Mouse (Mus musculus): ENCODE measurements around the gene 4930442H23Rik. TPM values are rescaled to one million over a fixed set of nuclear protein-coding genes. Genes with fewer than 3 reads are reported as not detected.

4930442H23Rik gene
- polyA plus RNA-seq (2015; fragmentation: Nextera tagmentation; extraction: Ambion mirVana): not detected in 2 replicates

GRCm38 (mm10) chr10:81183805-81184204 is at the start of gene 4930442H23Rik:
4930442H23Rik (minus strand) TSS chr10:81183849.

GRCm38 (mm10) chr10:81232580-81233225 is 49.1 kb upstream of the 4930442H23Rik start, which contains the start of gene Zfr2:
Zfr2 (plus strand) TSS chr10:81233155.

GRCm38 (mm10) chr10:81230438-81231332 is 47.0 kb upstream of the 4930442H23Rik start, which contains the start of gene Atcay:
Atcay (minus strand) TSS chr10:81230833.

GRCm38 (mm10) chr10:81201807-81202758 is 18.4 kb upstream of the 4930442H23Rik start, which contains the start of gene Nmrk2:
Nmrk2 (minus strand) TSS chr10:81202051.

DNA sequence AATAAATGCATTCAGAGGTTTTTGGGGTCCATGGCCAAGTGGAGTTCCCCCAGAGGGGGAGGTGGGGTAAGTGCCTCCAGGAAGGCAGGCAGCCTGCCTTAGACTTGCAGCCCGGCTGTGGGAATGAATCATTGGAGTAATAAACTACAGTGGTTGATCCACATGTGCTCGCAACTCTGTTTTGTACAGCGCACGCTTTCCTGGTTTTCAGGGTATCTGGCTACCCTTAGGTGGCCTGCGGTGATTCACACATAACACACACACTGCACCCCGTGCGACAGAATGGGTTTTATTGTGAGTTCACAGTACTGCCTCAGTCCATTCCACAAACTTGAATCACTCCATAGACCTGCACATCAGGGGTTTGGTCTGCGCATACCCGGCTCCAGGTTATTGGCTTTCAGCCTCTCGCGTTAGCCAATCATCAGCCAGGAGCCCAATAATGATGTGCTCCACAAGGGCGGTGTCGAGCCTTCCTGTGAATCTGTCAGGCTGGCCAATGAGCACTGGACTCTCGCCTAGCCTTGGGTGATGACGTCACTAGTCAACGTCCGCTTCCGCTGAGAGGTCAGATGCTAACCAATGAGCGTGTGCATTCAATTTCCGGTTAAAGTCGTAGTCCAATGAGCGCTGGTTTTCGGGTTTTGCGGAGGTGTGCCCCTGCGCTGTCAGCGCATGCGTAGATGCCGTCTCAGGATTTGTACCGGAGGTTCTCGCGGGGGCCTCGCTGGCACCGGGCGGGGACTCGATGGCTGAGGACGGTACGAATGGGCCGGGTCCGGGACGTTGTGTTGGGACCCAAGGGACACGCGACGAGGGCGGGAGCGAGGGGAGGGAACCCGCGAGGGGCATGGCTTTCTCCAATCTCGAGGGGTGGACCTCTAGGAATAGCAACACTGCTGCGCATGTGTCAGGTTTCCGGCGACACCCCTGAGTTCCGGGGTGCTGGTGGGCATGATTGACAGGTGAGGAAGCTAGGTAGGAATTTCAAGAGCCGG is 1.0 kb downstream of the 4930442H23Rik start, which contains the start of gene Dapk3:
Dapk3 (plus strand) TSS at position 670 of the 998 bp plus-strand sequence.

GRCm38 (mm10) chr10:81176466-81177271 is 7.0 kb downstream of the 4930442H23Rik start, which contains the start of gene Eef2:
Eef2 (plus strand) TSS chr10:81176631.

GRCm38 (mm10) chr10:81167200-81168086 is 16.2 kb downstream of the 4930442H23Rik start, which contains the start of gene Pias4:
Pias4 (minus strand) TSS chr10:81167923.

GRCm38 (mm10) chr10:81134966-81135681 is 48.5 kb downstream of the 4930442H23Rik start, which contains the start of gene Zbtb7a:
Zbtb7a (plus strand) TSS chr10:81135220.

Other genes starting within 250 kb of the 4930442H23Rik start
- gene Gng7, start 168.9 kb downstream of the 4930442H23Rik start, polyA plus RNA-seq (2015; fragmentation: Nextera tagmentation; extraction: Ambion mirVana): 26.8 and 31.7 TPM in 2 replicates
- gene Diras1, start 158.2 kb downstream of the 4930442H23Rik start, polyA plus RNA-seq (2015; fragmentation: Nextera tagmentation; extraction: Ambion mirVana): 70.0 and 88.4 TPM in 2 replicates
- 36.6 and 41.3 TPM in 2 replicates for gene Slc39a3, start 146.4 kb downstream of the 4930442H23Rik start, polyA plus RNA-seq (2015; fragmentation: Nextera tagmentation; extraction: Ambion mirVana)
- 246 and 290 TPM in 2 replicates for gene Sgta, start 123.7 kb downstream of the 4930442H23Rik start, polyA plus RNA-seq (2015; fragmentation: Nextera tagmentation; extraction: Ambion mirVana)
- gene Thop1, start 113.8 kb downstream of the 4930442H23Rik start, polyA plus RNA-seq (2015; fragmentation: Nextera tagmentation; extraction: Ambion mirVana): 37.7 and 40.4 TPM in 2 replicates
- gene Creb3l3, start 85.0 kb downstream of the 4930442H23Rik start, polyA plus RNA-seq (2015; fragmentation: Nextera tagmentation; extraction: Ambion mirVana): 0.50 and 0.69 TPM in 2 replicates
- 208 and 228 TPM in 2 replicates for gene Map2k2, start 77.9 kb downstream of the 4930442H23Rik start, polyA plus RNA-seq (2015; fragmentation: Nextera tagmentation; extraction: Ambion mirVana)
- 19.7 and 21.3 TPM in 2 replicates for gene Zbtb7a, start 48.6 kb downstream of the 4930442H23Rik start, polyA plus RNA-seq (2015; fragmentation: Nextera tagmentation; extraction: Ambion mirVana)
- 34.5 and 40.4 TPM in 2 replicates for gene Pias4, start 15.9 kb downstream of the 4930442H23Rik start, polyA plus RNA-seq (2015; fragmentation: Nextera tagmentation; extraction: Ambion mirVana)
- 404 and 449 TPM in 2 replicates for gene Eef2, start 7.2 kb downstream of the 4930442H23Rik start, polyA plus RNA-seq (2015; fragmentation: Nextera tagmentation; extraction: Ambion mirVana)
- gene Dapk3, start 844 bp downstream of the 4930442H23Rik start, polyA plus RNA-seq (2015; fragmentation: Nextera tagmentation; extraction: Ambion mirVana): 68.4 and 78.4 TPM in 2 replicates
- gene Nmrk2, start 18.2 kb upstream of the 4930442H23Rik start, polyA plus RNA-seq (2015; fragmentation: Nextera tagmentation; extraction: Ambion mirVana): 0.11 and 0.13 TPM in 2 replicates
- 62.1 and 75.8 TPM in 2 replicates for gene Atcay, start 47.0 kb upstream of the 4930442H23Rik start, polyA plus RNA-seq (2015; fragmentation: Nextera tagmentation; extraction: Ambion mirVana)
- gene Zfr2, start 49.3 kb upstream of the 4930442H23Rik start, polyA plus RNA-seq (2015; fragmentation: Nextera tagmentation; extraction: Ambion mirVana): 24.6 and 28.6 TPM in 2 replicates
- gene Matk, start 69.1 kb upstream of the 4930442H23Rik start, polyA plus RNA-seq (2015; fragmentation: Nextera tagmentation; extraction: Ambion mirVana): 69.6 and 88.6 TPM in 2 replicates
- gene Mrpl54, start 83.1 kb upstream of the 4930442H23Rik start, polyA plus RNA-seq (2015; fragmentation: Nextera tagmentation; extraction: Ambion mirVana): 168 and 176 TPM in 2 replicates
- 32.0 and 34.0 TPM in 2 replicates for gene Apba3, start 83.1 kb upstream of the 4930442H23Rik start, polyA plus RNA-seq (2015; fragmentation: Nextera tagmentation; extraction: Ambion mirVana)
- 1.5 and 2.4 TPM in 2 replicates for gene Tjp3, start 107.7 kb upstream of the 4930442H23Rik start, polyA plus RNA-seq (2015; fragmentation: Nextera tagmentation; extraction: Ambion mirVana)
- 101 and 122 TPM in 2 replicates for gene Pip5k1c, start 109.1 kb upstream of the 4930442H23Rik start, polyA plus RNA-seq (2015; fragmentation: Nextera tagmentation; extraction: Ambion mirVana)
- 18.8 and 20.8 TPM in 2 replicates for gene Cactin, start 137.3 kb upstream of the 4930442H23Rik start, polyA plus RNA-seq (2015; fragmentation: Nextera tagmentation; extraction: Ambion mirVana)
- 5.2 and 5.5 TPM in 2 replicates for gene Tbxa2r, start 144.9 kb upstream of the 4930442H23Rik start, polyA plus RNA-seq (2015; fragmentation: Nextera tagmentation; extraction: Ambion mirVana)
- 0.06 TPM in 1 of 2 replicates, not detected in the other for gene Gipc3, start 159.4 kb upstream of the 4930442H23Rik start, polyA plus RNA-seq (2015; fragmentation: Nextera tagmentation; extraction: Ambion mirVana)
- gene Hmg20b, start 166.6 kb upstream of the 4930442H23Rik start, polyA plus RNA-seq (2015; fragmentation: Nextera tagmentation; extraction: Ambion mirVana): 31.7 and 34.0 TPM in 2 replicates
- gene Mfsd12, start 173.6 kb upstream of the 4930442H23Rik start, polyA plus RNA-seq (2015; fragmentation: Nextera tagmentation; extraction: Ambion mirVana): 19.8 and 21.9 TPM in 2 replicates
- gene 4930404N11Rik, start 182.0 kb upstream of the 4930442H23Rik start, polyA plus RNA-seq (2015; fragmentation: Nextera tagmentation; extraction: Ambion mirVana): 0.60 and 0.76 TPM in 2 replicates
- 137 and 142 TPM in 2 replicates for gene Fzr1, start 194.7 kb upstream of the 4930442H23Rik start, polyA plus RNA-seq (2015; fragmentation: Nextera tagmentation; extraction: Ambion mirVana)
- gene Dohh, start 200.6 kb upstream of the 4930442H23Rik start, polyA plus RNA-seq (2015; fragmentation: Nextera tagmentation; extraction: Ambion mirVana): 115 and 127 TPM in 2 replicates
- gene Gm48551, start 200.6 kb upstream of the 4930442H23Rik start, polyA plus RNA-seq (2015; fragmentation: Nextera tagmentation; extraction: Ambion mirVana): 6.0 and 6.2 TPM in 2 replicates
- 2.0 and 3.0 TPM in 2 replicates for gene Gm48552, start 205.2 kb upstream of the 4930442H23Rik start, polyA plus RNA-seq (2015; fragmentation: Nextera tagmentation; extraction: Ambion mirVana)
- gene Smim24, start 209.2 kb upstream of the 4930442H23Rik start, polyA plus RNA-seq (2015; fragmentation: Nextera tagmentation; extraction: Ambion mirVana): 1.8 and 2.3 TPM in 2 replicates